Mouse (Mus musculus) monocyte, adult 5-6 weeks (primary cell): ENCODE measurements around the gene Ugt1a2. TPM values are rescaled to one million over a fixed set of nuclear protein-coding genes. Genes with fewer than 3 reads are reported as not detected.

Experiments
- ATAC-seq: fragments of 153-309, 156-312 bp; replicated peaks from 2 replicates; pipeline ENCODE4 v1.8.0; 2017; ENCODE audit warnings: mild to moderate bottlenecking; ENCODE audit not compliant: low TSS enrichment, insufficient number of reproducible peaks, severe bottlenecking, poor library complexity, low FRiP score
- total RNA-seq: library from RNA; stranded (forward); fragments of 200-1000, 200-491, 200-594 nt; gene quantifications from 3 replicates; pipeline ENCODE4 v1.2.3, GENCODE M21; 2017

The Ugt1a2 gene
- total RNA-seq, 1 experiment from 2014 or later, result 1.4 TPM

GRCm38 (mm10) chr1:88264237-88264868 lies 64.0 kb downstream of the Ugt1a2 start:
- ATAC-seq, result no peak

- ATAC-seq, result no peak
These were observed 64.5 kb downstream of the Ugt1a2 start for GRCm38 (mm10) chr1:88264869-88265240.

- ATAC-seq, result no peak
These were observed 65.7 kb downstream of the Ugt1a2 start for GRCm38 (mm10) chr1:88266123-88266522.

GRCm38 (mm10) chr1:88267489-88267888 lies 67.1 kb downstream of the Ugt1a2 start:
- ATAC-seq, result no peak

- ATAC-seq, result no peak
These were observed 67.7 kb downstream of the Ugt1a2 start for GRCm38 (mm10) chr1:88268070-88268469.

Other genes starting within 250 kb of the Ugt1a2 start
- gene Usp40, start 192.1 kb upstream of the Ugt1a2 start, total RNA-seq, result 14.8 to 34.3 TPM (median 18.1 TPM) in 3 replicates
- 1.2 TPM in 1 of 3 replicates, not detected in the others for gene Ugt1a10, start 145.2 kb upstream of the Ugt1a2 start, total RNA-seq
- not detected in 3 replicates for gene Ugt1a9, start 129.8 kb upstream of the Ugt1a2 start, total RNA-seq
- not detected in 3 replicates for gene Ugt1a8, start 112.8 kb upstream of the Ugt1a2 start, total RNA-seq
- gene Ugt1a7c, start 105.5 kb upstream of the Ugt1a2 start, total RNA-seq, result 76.0 to 85.9 TPM (median 84.7 TPM) in 3 replicates
- gene Ugt1a6b, start 97.3 kb upstream of the Ugt1a2 start, total RNA-seq, result 1.6 to 5.2 TPM (median 4.0 TPM) in 3 replicates
- gene Ugt1a6a, start 65.8 kb upstream of the Ugt1a2 start, total RNA-seq, result 4.1 to 13.8 TPM (median 10.6 TPM) in 3 replicates
- 1.5 to 2.3 TPM in 2 of 3 replicates, not detected in the other for gene Ugt1a5, start 34.6 kb upstream of the Ugt1a2 start, total RNA-seq
- not detected in 3 replicates for gene Dnajb3, start 5.2 kb downstream of the Ugt1a2 start, total RNA-seq
- gene Ugt1a1, start 11.4 kb downstream of the Ugt1a2 start, total RNA-seq, result 0.57 to 0.68 TPM (median 0.64 TPM) in 3 replicates
- 0.38 to 2.2 TPM (median 1.2 TPM) in 3 replicates for gene Mroh2a, start 26.4 kb downstream of the Ugt1a2 start, total RNA-seq
- gene Hjurp, start 77.0 kb downstream of the Ugt1a2 start, total RNA-seq, result 79.2 to 121 TPM (median 80.4 TPM) in 3 replicates
- gene Trpm8, start 77.1 kb downstream of the Ugt1a2 start, total RNA-seq, result not detected in 3 replicates
- gene Spp2, start 206.4 kb downstream of the Ugt1a2 start, total RNA-seq, result not detected in 3 replicates